Mouse (Mus musculus): Measurements from ENCODE around the gene Ly86. TPM values are rescaled to one million over a fixed set of nuclear protein-coding genes. Genes with fewer than 3 reads are reported as not detected.

Gene Ly86
- total and polyA plus RNA-seq, 2 experiments, result 4.4 to 8.6 TPM

DNA sequence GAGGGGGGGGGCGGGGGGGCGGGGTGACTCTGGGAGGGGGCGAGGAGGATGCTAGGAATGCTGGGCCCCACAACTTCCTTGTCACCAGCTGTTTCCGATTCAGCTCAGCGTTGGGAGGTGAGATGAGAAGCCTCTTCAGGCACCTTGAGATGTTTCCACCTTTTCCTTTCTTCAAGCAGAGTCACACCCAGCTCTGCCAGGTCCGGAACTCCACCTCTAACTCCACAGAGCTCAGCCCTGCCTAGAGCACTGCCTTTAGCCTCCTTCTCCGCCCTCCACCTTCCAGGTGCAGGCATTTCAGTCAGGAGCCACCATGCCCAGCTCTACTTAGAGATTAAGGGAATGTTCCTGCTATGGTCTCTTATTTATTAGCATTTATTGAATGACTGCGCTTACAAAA, 34.7 kb upstream of the Ly86 start:
- no peak overlapping the region for H3K4me3 ChIP-seq (ENCODE audit: insufficient read depth, low read depth, low read length)
- H3K4me1 ChIP-seq (ENCODE audit: control insufficient read depth, insufficient read depth, low read length), result no peaks in the 10 kb centered on the region
- no peak for DNase-seq (ENCODE audit: extremely low read depth, low read depth, low spot score)
- TF ChIP-seq CTCF (IDR thresholded peaks at IDR 0.05; ENCODE audit: low read depth, low read length), result no peak
- no peak for TF ChIP-seq POLR2A (IDR thresholded peaks at IDR 0.05; ENCODE audit: extremely low read depth, insufficient read depth, low read length)
- no peaks in the 10 kb centered on the region for H3K36me3 ChIP-seq (ENCODE audit: control insufficient read depth, insufficient read depth, low read length)
- no peaks in the 10 kb centered on the region for H3K27me3 ChIP-seq (ENCODE audit: control insufficient read depth, insufficient read depth, low read length)
- 66% methylated on average over 8 of the region's 8 CpGs for WGBS
- no peaks in the 10 kb centered on the region for H3K79me2 ChIP-seq (ENCODE audit: control insufficient read depth, insufficient read depth, low read length)
- no peak overlapping the region for H3K27ac ChIP-seq (replicated peaks; ENCODE audit: insufficient read depth, low read depth, low read length)
- H3K9ac ChIP-seq (ENCODE audit: low read depth, low read length), result no peak overlapping the region

DNA sequence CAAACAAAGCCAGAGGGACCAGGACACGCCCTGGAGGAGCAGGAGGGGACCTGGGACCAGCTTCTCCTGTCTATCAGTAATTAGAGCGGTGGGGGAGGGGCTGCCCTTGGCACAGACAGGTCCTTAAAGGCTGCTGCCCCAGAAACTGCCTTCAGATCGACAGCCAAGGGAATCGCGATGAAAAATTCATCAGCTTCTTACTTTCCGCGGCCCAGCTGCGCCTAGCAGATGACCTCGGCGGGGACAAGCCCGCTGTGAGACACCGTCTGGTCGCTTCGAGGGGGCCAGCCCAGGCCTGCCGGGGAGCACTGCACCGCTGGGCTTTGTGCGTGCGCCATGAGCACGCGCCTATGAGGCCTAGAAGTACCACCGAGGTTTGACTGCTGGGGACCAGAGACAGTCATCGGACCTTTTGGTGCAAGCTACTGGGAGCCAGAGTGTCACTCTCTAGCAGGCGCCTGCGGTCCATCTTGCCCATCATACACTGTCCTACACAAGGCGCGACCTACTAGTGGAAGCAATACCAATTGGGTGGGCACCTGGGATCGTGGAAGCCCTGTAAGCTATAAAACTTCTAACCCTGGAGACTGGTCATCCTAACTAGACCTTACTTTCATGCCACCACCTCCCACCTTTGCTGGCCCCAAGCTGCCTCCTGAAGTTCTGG, 33.3 kb upstream of the Ly86 start:
- H3K36me3 ChIP-seq (ENCODE audit: control insufficient read depth, insufficient read depth, low read length), result no peaks in the 10 kb centered on the region
- H3K4me3 ChIP-seq (ENCODE audit: insufficient read depth, low read depth, low read length), result no peak overlapping the region
- WGBS, result 56% methylated on average over 27 of the region's 27 CpGs
- H3K4me1 ChIP-seq (ENCODE audit: control insufficient read depth, insufficient read depth, low read length), result no peaks in the 10 kb centered on the region
- no peaks in the 10 kb centered on the region for H3K27me3 ChIP-seq (ENCODE audit: control insufficient read depth, insufficient read depth, low read length)
- H3K27ac ChIP-seq (replicated peaks; ENCODE audit: insufficient read depth, low read depth, low read length), result no peak overlapping the region
- no peak for DNase-seq (ENCODE audit: extremely low read depth, low read depth, low spot score)
- H3K79me2 ChIP-seq (ENCODE audit: control insufficient read depth, insufficient read depth, low read length), result no peaks in the 10 kb centered on the region
- H3K9ac ChIP-seq (ENCODE audit: low read depth, low read length), result no peak overlapping the region
- no peak for TF ChIP-seq CTCF (IDR thresholded peaks at IDR 0.05; ENCODE audit: low read depth, low read length)
- TF ChIP-seq POLR2A (IDR thresholded peaks at IDR 0.05; ENCODE audit: extremely low read depth, insufficient read depth, low read length), result no peak

DNA sequence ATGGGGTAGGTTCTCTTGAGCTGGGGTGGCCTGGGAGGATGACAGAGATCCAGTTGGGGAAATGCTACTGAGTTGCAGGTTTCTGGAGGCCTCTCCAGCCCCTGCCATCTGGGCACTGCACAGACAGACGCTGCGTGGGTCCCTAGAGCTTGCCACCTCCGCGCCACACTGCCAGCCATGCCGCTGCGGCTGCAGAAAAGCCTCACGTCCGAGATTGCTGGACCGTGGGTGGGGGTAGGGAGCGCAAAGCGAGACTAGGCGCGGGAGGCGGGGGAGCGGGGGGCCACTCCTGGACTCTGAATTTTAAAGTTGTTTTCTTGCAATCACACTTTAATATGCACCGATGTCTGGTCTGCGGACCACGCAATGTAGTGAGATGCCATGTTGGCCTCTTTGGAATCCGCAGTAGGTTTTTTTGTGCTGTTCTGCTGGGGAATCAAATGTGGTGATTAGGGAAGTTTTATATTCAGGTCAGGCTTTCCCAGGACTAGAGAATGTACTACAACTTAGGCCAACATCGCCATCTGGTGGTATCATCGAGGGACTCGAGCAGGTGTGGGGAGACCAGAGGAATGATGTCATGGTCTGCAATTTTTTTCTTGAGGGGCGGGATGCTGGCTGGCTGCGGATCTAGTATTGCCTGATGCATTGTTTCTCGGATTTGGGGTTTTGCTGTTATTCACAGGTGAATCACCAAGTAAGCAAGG, 32.6 kb upstream of the Ly86 start:
- 4% methylated on average over 25 of the region's 25 CpGs for WGBS
- Histone ChIP-seq H3K27me3 (ENCODE audit: control insufficient read depth, insufficient read depth, low read length) (no peaks in the 10 kb centered on the region), H3K4me1 (ENCODE audit: control insufficient read depth, insufficient read depth, low read length) (no peaks in the 10 kb centered on the region), H3K9ac (ENCODE audit: low read depth, low read length) (peak overlapping the region; percentile 69), H3K36me3 (ENCODE audit: control insufficient read depth, insufficient read depth, low read length) (no peaks in the 10 kb centered on the region), H3K27ac (replicated peaks; ENCODE audit: insufficient read depth, low read depth, low read length) (no peak overlapping the region), H3K79me2 (ENCODE audit: control insufficient read depth, insufficient read depth, low read length) (no peaks in the 10 kb centered on the region), H3K4me3 (ENCODE audit: insufficient read depth, low read depth, low read length) (peak overlapping the region; percentile 44)
- peak; percentile 73 for DNase-seq (ENCODE audit: extremely low read depth, low read depth, low spot score)
- peak; percentile 75 for TF ChIP-seq CTCF (IDR thresholded peaks at IDR 0.05; ENCODE audit: low read depth, low read length)
- TF ChIP-seq POLR2A (IDR thresholded peaks at IDR 0.05; ENCODE audit: extremely low read depth, insufficient read depth, low read length), result no peak

DNA sequence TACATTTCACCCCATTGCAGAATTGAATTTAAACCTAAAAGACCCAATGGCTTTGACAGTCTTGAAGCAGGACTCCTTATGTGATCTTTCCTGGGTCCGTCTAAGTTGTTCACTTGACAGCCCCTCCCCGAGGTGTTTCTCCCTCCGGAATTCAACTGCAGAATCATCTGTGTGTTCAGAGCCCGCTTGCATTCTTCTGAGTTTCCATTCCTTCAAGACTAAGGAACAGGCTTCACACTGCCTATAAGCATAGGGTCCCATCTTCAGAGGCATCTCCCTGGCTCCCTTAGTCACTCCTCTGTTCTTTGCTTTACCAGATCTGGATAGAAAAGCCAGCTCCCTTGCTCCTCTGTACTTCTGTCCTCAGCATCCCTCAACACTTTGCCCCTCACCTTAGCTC, 32.1 kb upstream of the Ly86 start:
- no peaks in the 10 kb centered on the region for H3K4me1 ChIP-seq (ENCODE audit: control insufficient read depth, insufficient read depth, low read length)
- WGBS, result 27% methylated on average over 4 of the region's 4 CpGs
- no peak overlapping the region for H3K9ac ChIP-seq (ENCODE audit: low read depth, low read length)
- no peak for DNase-seq (ENCODE audit: extremely low read depth, low read depth, low spot score)
- H3K27ac ChIP-seq (replicated peaks; ENCODE audit: insufficient read depth, low read depth, low read length), result no peak overlapping the region
- no peaks in the 10 kb centered on the region for H3K36me3 ChIP-seq (ENCODE audit: control insufficient read depth, insufficient read depth, low read length)
- H3K27me3 ChIP-seq (ENCODE audit: control insufficient read depth, insufficient read depth, low read length), result no peaks in the 10 kb centered on the region
- H3K4me3 ChIP-seq (ENCODE audit: insufficient read depth, low read depth, low read length), result no peak overlapping the region
- no peaks in the 10 kb centered on the region for H3K79me2 ChIP-seq (ENCODE audit: control insufficient read depth, insufficient read depth, low read length)
- TF ChIP-seq CTCF (IDR thresholded peaks at IDR 0.05; ENCODE audit: low read depth, low read length), result no peak
- TF ChIP-seq POLR2A (IDR thresholded peaks at IDR 0.05; ENCODE audit: extremely low read depth, insufficient read depth, low read length), result no peak

DNA sequence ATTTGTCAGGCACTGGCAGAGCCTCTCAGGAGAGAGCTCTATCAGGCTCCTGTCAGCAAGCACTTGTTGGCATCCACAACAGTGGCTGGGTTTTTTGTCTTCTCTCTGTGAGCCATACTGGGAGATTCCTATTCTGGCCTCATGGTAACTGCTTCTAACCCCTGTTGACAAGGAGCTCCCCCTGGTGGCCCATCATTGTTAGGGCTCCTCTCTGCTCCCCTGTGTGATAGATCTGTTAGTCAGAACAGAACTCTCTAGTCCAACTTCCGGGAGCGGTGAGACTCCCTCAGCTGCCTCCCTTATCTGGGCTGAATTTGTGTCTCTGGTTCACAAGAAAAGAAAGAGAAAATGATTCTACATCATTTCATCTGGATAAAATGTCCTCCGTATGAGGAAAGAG, 19.5 kb upstream of the Ly86 start:
- Histone ChIP-seq H3K27me3 (ENCODE audit: control insufficient read depth, insufficient read depth, low read length) (no peaks in the 10 kb centered on the region), H3K79me2 (ENCODE audit: control insufficient read depth, insufficient read depth, low read length) (no peaks in the 10 kb centered on the region), H3K36me3 (ENCODE audit: control insufficient read depth, insufficient read depth, low read length) (no peaks in the 10 kb centered on the region), H3K4me1 (ENCODE audit: control insufficient read depth, insufficient read depth, low read length) (no peaks in the 10 kb centered on the region), H3K9ac (ENCODE audit: low read depth, low read length) (no peak overlapping the region), H3K27ac (replicated peaks; ENCODE audit: insufficient read depth, low read depth, low read length) (no peak overlapping the region), H3K4me3 (ENCODE audit: insufficient read depth, low read depth, low read length) (no peak overlapping the region)
- no peak for TF ChIP-seq POLR2A (IDR thresholded peaks at IDR 0.05; ENCODE audit: extremely low read depth, insufficient read depth, low read length)
- peak; percentile 74 for TF ChIP-seq CTCF (IDR thresholded peaks at IDR 0.05; ENCODE audit: low read depth, low read length)
- DNase-seq (ENCODE audit: extremely low read depth, low read depth, low spot score), result peak; percentile 40
- WGBS, result 87% methylated on average over 3 of the region's 3 CpGs

DNA sequence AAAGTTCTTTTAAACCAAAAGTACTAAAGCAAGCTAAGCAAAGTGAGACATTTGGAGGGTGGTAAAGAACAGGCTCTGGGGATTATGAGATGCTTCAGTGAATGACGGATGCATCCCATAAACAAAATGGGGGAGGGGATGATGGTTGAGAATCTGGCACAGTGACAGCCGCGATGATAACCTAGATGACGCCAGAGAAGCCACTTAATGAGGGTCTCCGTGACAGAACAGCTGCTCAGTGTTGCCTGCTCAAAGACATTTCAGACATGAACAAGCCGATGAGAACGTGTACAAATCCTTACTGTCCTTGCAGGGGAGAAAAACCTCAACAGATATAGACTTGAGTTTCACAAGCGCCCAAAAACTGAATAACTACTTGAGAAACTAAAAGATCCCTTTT, 15.3 kb upstream of the Ly86 start:
- 78% methylated on average over 8 of the region's 8 CpGs for WGBS
- H3K79me2 ChIP-seq (ENCODE audit: control insufficient read depth, insufficient read depth, low read length), result no peaks in the 10 kb centered on the region
- TF ChIP-seq CTCF (IDR thresholded peaks at IDR 0.05; ENCODE audit: low read depth, low read length) (no peak), POLR2A (IDR thresholded peaks at IDR 0.05; ENCODE audit: extremely low read depth, insufficient read depth, low read length) (no peak)
- no peak overlapping the region for H3K9ac ChIP-seq (ENCODE audit: low read depth, low read length)
- no peak overlapping the region for H3K4me3 ChIP-seq (ENCODE audit: insufficient read depth, low read depth, low read length)
- no peak for DNase-seq (ENCODE audit: extremely low read depth, low read depth, low spot score)
- no peaks in the 10 kb centered on the region for H3K4me1 ChIP-seq (ENCODE audit: control insufficient read depth, insufficient read depth, low read length)
- no peaks in the 10 kb centered on the region for H3K27me3 ChIP-seq (ENCODE audit: control insufficient read depth, insufficient read depth, low read length)
- H3K27ac ChIP-seq (replicated peaks; ENCODE audit: insufficient read depth, low read depth, low read length), result no peak overlapping the region
- no peaks in the 10 kb centered on the region for H3K36me3 ChIP-seq (ENCODE audit: control insufficient read depth, insufficient read depth, low read length)
